ENCODE assay signal across 20 mouse cellular contexts in genomic region chr15:31317056-31317805, GRCm38 (mm10). TPM values are rescaled to one million over a fixed set of nuclear protein-coding genes. Genes with fewer than 3 reads are reported as not detected.
DNase-seq lines count a peak whose midpoint lies in the region; ATAC-seq and TF ChIP-seq lines count a peak whose summit lies in the region.
"Had no signal": no experiment of that assay in that cellular context is flagged by ENCODE, and none has a peak within 500 bp of the region (broad histone marks: within the 10 kb centered on the region; RNA-seq: fewer than 3 reads in every experiment).

No protein-coding gene starts in this region.

- H3K36me3 ChIP-seq in lung, embryonic 14.5 days (ENCODE audit: insufficient read depth) = no peaks in the 10 kb centered on the region
- no peaks in the 10 kb centered on the region for H3K36me3 ChIP-seq in G1E (replicated peaks)
- no peaks in the 10 kb centered on the region for H3K36me3 ChIP-seq in embryonic facial prominence, embryonic 12.5 days
- no peaks in the 10 kb centered on the region for H3K36me3 ChIP-seq in limb, embryonic 13.5 days
- no peaks in the 10 kb centered on the region for H3K36me3 ChIP-seq in liver, postnatal 0 days (replicated peaks; ENCODE audit: insufficient read depth, low read length)
- H3K36me3 ChIP-seq: heart, embryonic 15.5 days; midbrain, embryonic 12.5 days had no signal

- TF ChIP-seq CTCF in lung, embryonic 14.5 days (IDR thresholded peaks at IDR 0.05; ENCODE audit: low read depth) = no peak
- no peak for TF ChIP-seq CTCF in G1E (IDR thresholded peaks at IDR 0.05; ENCODE audit: low read depth, low read length)
- TF ChIP-seq CTCF in liver, postnatal 0 days (IDR thresholded peaks at IDR 0.05; ENCODE audit: low read depth) = no peak

- H3K27ac ChIP-seq in lung, embryonic 14.5 days (ENCODE audit: low read depth) = peak overlapping the region; percentile 43; the same call in 1 of the 2 replicates
- peak overlapping the region; percentile 69 for H3K27ac ChIP-seq in embryonic facial prominence, embryonic 12.5 days
- peak overlapping the region; percentile 59; the same call in 1 of the 2 replicates for H3K27ac ChIP-seq in limb, embryonic 13.5 days
- H3K27ac ChIP-seq in liver, postnatal 0 days (ENCODE audit: low read depth) = no peak overlapping the region
- H3K27ac ChIP-seq: heart, embryonic 15.5 days; midbrain, embryonic 12.5 days had no signal

- intact Hi-C loops in left cerebral cortex, postnatal 14 days (cut with DNase I) = loop anchor here (5.0 kb wide), 2 partner anchors 50 to 270 kb away; partner anchors contain the start of gene Ankrd33b

- no peak overlapping the region for H3K9ac ChIP-seq in lung, embryonic 14.5 days
- no peak overlapping the region for H3K9ac ChIP-seq in embryonic facial prominence, embryonic 12.5 days
- no peak overlapping the region for H3K9ac ChIP-seq in limb, embryonic 13.5 days
- no peak overlapping the region for H3K9ac ChIP-seq in liver, postnatal 0 days (replicated peaks)
- H3K9ac ChIP-seq: heart, embryonic 15.5 days; midbrain, embryonic 12.5 days had no signal

- no peak overlapping the region for H3K4me2 ChIP-seq in lung, embryonic 14.5 days
- no peak overlapping the region for H3K4me2 ChIP-seq in embryonic facial prominence, embryonic 12.5 days (replicated peaks)
- no peak overlapping the region for H3K4me2 ChIP-seq in limb, embryonic 13.5 days (replicated peaks)
- no peak overlapping the region for H3K4me2 ChIP-seq in liver, postnatal 0 days (ENCODE audit: low read depth, low read length)
- H3K4me2 ChIP-seq: heart, embryonic 15.5 days; midbrain, embryonic 12.5 days had no signal

- no peak overlapping the region for H3K4me3 ChIP-seq in lung, embryonic 14.5 days (ENCODE audit: low read depth, low read length)
- H3K4me3 ChIP-seq in G1E (ENCODE audit: low read depth, low read length) = no peak overlapping the region
- no peak overlapping the region for H3K4me3 ChIP-seq in embryonic facial prominence, embryonic 12.5 days
- H3K4me3 ChIP-seq in limb, embryonic 13.5 days = no peak overlapping the region
- H3K4me3 ChIP-seq in liver, postnatal 0 days (ENCODE audit: low read depth, low read length) = no peak overlapping the region
- H3K4me3 ChIP-seq: heart, embryonic 15.5 days; midbrain, embryonic 12.5 days had no signal

- ATAC-seq in lung, embryonic 14.5 days (ENCODE audit: insufficient read depth) = no peak
- peak; percentile 22; the same call in 1 of the 2 replicates for ATAC-seq in G1E (ENCODE audit: extremely low read depth, insufficient number of reproducible peaks, low FRiP score, poor library complexity, severe bottlenecking)
- ATAC-seq in embryonic facial prominence, embryonic 12.5 days (ENCODE audit: insufficient number of reproducible peaks, insufficient read depth, low FRiP score, low TSS enrichment) = no peak
- no peak for ATAC-seq in limb, embryonic 13.5 days (ENCODE audit: low FRiP score, low read depth)
- ATAC-seq in liver, postnatal 0 days = no peak

- no peaks in the 10 kb centered on the region for H3K4me1 ChIP-seq in lung, embryonic 14.5 days (ENCODE audit: insufficient read depth)
- H3K4me1 ChIP-seq in G1E (ENCODE audit: insufficient read depth, low read depth, low read length) = no peaks in the 10 kb centered on the region; the same call in 1 of the 2 replicates
- H3K4me1 ChIP-seq in embryonic facial prominence, embryonic 12.5 days = peaks cover 14% of the 10 kb centered on the region
- peaks cover 22% of the 10 kb centered on the region for H3K4me1 ChIP-seq in limb, embryonic 13.5 days
- H3K4me1 ChIP-seq in liver, postnatal 0 days (ENCODE audit: insufficient read depth) = no peaks in the 10 kb centered on the region
- H3K4me1 ChIP-seq: heart, embryonic 15.5 days had no signal

- no peak for TF ChIP-seq EP300 in liver, postnatal 0 days (IDR thresholded peaks at IDR 0.05; ENCODE audit: low read depth)

- H3K27me3 ChIP-seq in lung, embryonic 14.5 days (ENCODE audit: insufficient read depth, low read length) = no peaks in the 10 kb centered on the region
- H3K27me3 ChIP-seq in G1E (ENCODE audit: insufficient read depth, low read length) = 0 out of 2 replicates have a peak, but pooled peaks cover 5% of the 10 kb centered on the region
- no peaks in the 10 kb centered on the region for H3K27me3 ChIP-seq in embryonic facial prominence, embryonic 12.5 days
- no peaks in the 10 kb centered on the region for H3K27me3 ChIP-seq in limb, embryonic 13.5 days
- H3K27me3 ChIP-seq in liver, postnatal 0 days (ENCODE audit: insufficient read depth, low read length) = no peaks in the 10 kb centered on the region
- H3K27me3 ChIP-seq: heart, embryonic 15.5 days; midbrain, embryonic 12.5 days had no signal

- WGBS in lung, embryonic 14.5 days = 76% methylated on average over 3 of the region's 3 CpGs
- 93% methylated on average over 3 of the region's 3 CpGs for WGBS in embryonic facial prominence, embryonic 12.5 days
- 96% methylated on average over 3 of the region's 3 CpGs for WGBS in limb, embryonic 13.5 days
- 86% methylated on average over 3 of the region's 3 CpGs for WGBS in liver, postnatal 0 days (ENCODE audit: insufficient replicate concordance)

- no peak for DNase-seq in lung, embryonic 14.5 days
- DNase-seq in lung, postnatal 10 days = no peak
- DNase-seq in G1E (ENCODE audit: low spot score) = no peak
- no peak for DNase-seq in left cerebral cortex, postnatal 14 days (ENCODE audit: low spot score in 2 of 2)
- DNase-seq in cerebellum, postnatal 4 days (ENCODE audit: low spot score in 2 of 2) = no peak
- no peak for DNase-seq in liver, postnatal 0 days
- DNase-seq: adrenal gland, postnatal 36 days; cerebellum, adult 18-20 months; cerebellum, postnatal 36 days; gastrocnemius, postnatal 10 days; heart, adult 11 months; heart, postnatal 4 days; kidney, postnatal 36 days; layer of hippocampus, adult 9-11 months; lung, adult 18-20 months; thymus, adult 2 months had no signal

- no peaks in the 10 kb centered on the region for H3K9me3 ChIP-seq in lung, embryonic 14.5 days (ENCODE audit: low read depth, low read length)
- H3K9me3 ChIP-seq in G1E (replicated peaks) = peaks cover 7% of the 10 kb centered on the region
- H3K9me3 ChIP-seq in embryonic facial prominence, embryonic 12.5 days = no peaks in the 10 kb centered on the region
- no peaks in the 10 kb centered on the region for H3K9me3 ChIP-seq in limb, embryonic 13.5 days
- H3K9me3 ChIP-seq in liver, postnatal 0 days (ENCODE audit: low read length) = no peaks in the 10 kb centered on the region
- H3K9me3 ChIP-seq: heart, embryonic 15.5 days had no signal

RNA-seq across cellular contexts. Expression of gene Ankrd33b, which starts 50.3 kb away (rescaled TPM):
- 3.0 and 3.7 TPM in 2 replicates for polyA plus RNA-seq in lung, embryonic 14.5 days (2014; fragmentation: Nextera tagmentation; extraction: Ambion mirVana)
- total RNA-seq in G1E (2014; fragmentation: Nextera tagmentation) = not detected in 2 replicates
- 0.11 and 0.23 TPM in 2 replicates for total RNA-seq in G1E (2017)
- not detected in 2 replicates for polyA plus RNA-seq in G1E (2012)
- polyA plus RNA-seq in embryonic facial prominence, embryonic 12.5 days (2016; fragmentation: Nextera tagmentation; extraction: Ambion mirVana) = 0.55 and 0.74 TPM in 2 replicates
- 0.43 and 0.50 TPM in 2 replicates for polyA plus RNA-seq in limb, embryonic 13.5 days (2015; fragmentation: Nextera tagmentation; extraction: Ambion mirVana)
- 10 to 100 TPM; 24.2 to 30.9 TPM for total RNA-seq in left cerebral cortex, postnatal 14 days (2021)
- polyA plus RNA-seq in liver, postnatal 0 days (2015; fragmentation: Nextera tagmentation; extraction: Ambion mirVana) = 1.8 and 1.9 TPM in 2 replicates
